Mouse (Mus musculus): ENCODE measurements at regions not wholly inside any gene's neighbourhood (a gene's known extent, or its start where the extent isn't known, plus 50 kb on each side); places are given as distances from the start of the nearest gene placed in this dataset.
A peak's percentile ranks its signal among the peaks of the same experiment; 100 is the strongest.
"Not testable (repeated sequence)": the region's sequence is repeated elsewhere in the genome, so short reads cannot be mapped to it uniquely, and the experiment has no call there.

- Histone ChIP-seq H3K9me3 (replicated peaks; ENCODE audit: control insufficient read depth, low read length, poor library complexity, severe bottlenecking) (no peaks in the 10 kb centered on the region), H3K4me1 (ENCODE audit: control insufficient read depth, insufficient read depth, low read length) (no peaks in the 10 kb centered on the region), H3K27me3 (ENCODE audit: control insufficient read depth, insufficient read depth, low read depth, low read length) (no peaks in the 10 kb centered on the region), H3K36me3 (ENCODE audit: control insufficient read depth, insufficient read depth, low read length) (no peaks in the 10 kb centered on the region), H3K27ac (ENCODE audit: low read length) (no peak overlapping the region), H3K9ac (ENCODE audit: low read depth, low read length) (no peak overlapping the region), H3K4me3 (ENCODE audit: low read depth, low read length) (no peak overlapping the region), H3K4me2 (ENCODE audit: low read length) (no peak overlapping the region)
- WGBS, result 44% methylated on average over 3 of the region's 3 CpGs
- ATAC-seq, result no peak
These were observed 276.6 kb downstream of the Eipr1 start for GRCm38 (mm10) chr12:29028171-29028570.

DNA sequence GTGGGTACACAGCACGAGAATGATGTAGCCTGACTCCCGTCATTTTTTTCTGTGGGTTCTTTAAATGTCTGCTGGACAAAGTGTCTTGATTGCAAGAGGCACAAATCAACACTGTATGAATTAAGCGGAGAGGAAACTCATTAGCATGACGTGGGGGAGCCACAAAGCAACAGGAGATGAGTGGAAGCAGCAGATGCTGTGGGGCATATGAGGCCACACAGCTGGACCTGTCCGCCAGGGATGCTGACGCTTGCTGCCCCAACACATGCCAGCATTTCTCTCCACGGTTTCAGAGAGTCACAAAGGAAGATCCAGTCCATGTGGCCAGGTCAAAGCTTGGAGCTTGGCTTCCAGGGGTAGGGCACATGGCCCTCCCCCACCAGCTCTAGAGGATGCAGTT lies 277.9 kb downstream of the Eipr1 start:
- no peak for ATAC-seq
- WGBS, result 49% methylated on average over 7 of the region's 7 CpGs
- Histone ChIP-seq H3K9me3 (replicated peaks; ENCODE audit: control insufficient read depth, low read length, poor library complexity, severe bottlenecking) (no peaks in the 10 kb centered on the region), H3K4me2 (ENCODE audit: low read length) (no peak overlapping the region), H3K36me3 (ENCODE audit: control insufficient read depth, insufficient read depth, low read length) (no peaks in the 10 kb centered on the region), H3K27ac (ENCODE audit: low read length) (no peak overlapping the region), H3K4me1 (ENCODE audit: control insufficient read depth, insufficient read depth, low read length) (no peaks in the 10 kb centered on the region), H3K9ac (ENCODE audit: low read depth, low read length) (no peak overlapping the region), H3K4me3 (ENCODE audit: low read depth, low read length) (no peak overlapping the region), H3K27me3 (ENCODE audit: control insufficient read depth, insufficient read depth, low read depth, low read length) (no peaks in the 10 kb centered on the region)

- H3K4me3 ChIP-seq (ENCODE audit: low read depth, low read length), result no peak overlapping the region
- H3K4me1 ChIP-seq (ENCODE audit: control insufficient read depth, insufficient read depth, low read length), result peaks cover 17% of the 10 kb centered on the region
- H3K9me3 ChIP-seq (replicated peaks; ENCODE audit: control insufficient read depth, low read length, poor library complexity, severe bottlenecking), result no peaks in the 10 kb centered on the region
- no peak overlapping the region for H3K4me2 ChIP-seq (ENCODE audit: low read length)
- H3K27me3 ChIP-seq (ENCODE audit: control insufficient read depth, insufficient read depth, low read depth, low read length), result no peaks in the 10 kb centered on the region
- H3K36me3 ChIP-seq (ENCODE audit: control insufficient read depth, insufficient read depth, low read length), result no peaks in the 10 kb centered on the region
- no peak for ATAC-seq
- 79% methylated on average over 8 of the region's 8 CpGs for WGBS
- H3K9ac ChIP-seq (ENCODE audit: low read depth, low read length), result no peak overlapping the region
- no peak overlapping the region for H3K27ac ChIP-seq (ENCODE audit: low read length)
These were observed 294.4 kb downstream of the Eipr1 start for GRCm38 (mm10) chr12:29046009-29046408.

DNA sequence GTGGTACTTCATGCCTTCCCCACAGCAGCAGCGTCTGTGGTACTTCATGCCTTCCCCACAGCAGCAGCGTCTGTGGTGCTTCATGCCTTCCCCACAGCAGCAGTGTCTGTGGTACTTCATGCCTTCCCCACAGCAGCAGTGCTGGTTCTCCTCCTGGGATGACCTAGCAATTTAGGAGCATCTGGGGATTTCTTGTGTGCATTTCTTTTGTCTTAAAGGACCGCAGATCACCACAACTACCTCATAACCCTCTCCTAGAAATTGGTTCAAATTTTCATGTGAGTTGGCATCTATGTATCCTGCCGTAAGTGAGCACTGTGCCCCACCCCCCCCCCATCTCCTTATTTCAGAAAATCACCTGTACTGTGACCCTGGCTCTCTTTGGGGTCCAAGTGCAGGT lies 297.0 kb downstream of the Eipr1 start:
- WGBS, result 58% methylated on average over 2 of the region's 4 CpGs
- H3K27me3 ChIP-seq (ENCODE audit: control insufficient read depth, insufficient read depth, low read depth, low read length); H3K36me3 ChIP-seq (ENCODE audit: control insufficient read depth, insufficient read depth, low read length); ATAC-seq; H3K9me3 ChIP-seq (replicated peaks; ENCODE audit: control insufficient read depth, low read length, poor library complexity, severe bottlenecking); H3K4me2 ChIP-seq (ENCODE audit: low read length); H3K4me3 ChIP-seq (ENCODE audit: low read depth, low read length): not testable (repeated sequence)
- Histone ChIP-seq H3K9ac (ENCODE audit: low read depth, low read length) (0 out of 2 replicates have a peak overlapping the region, but pooled peaks have one; percentile 30), H3K27ac (ENCODE audit: low read length) (peak overlapping the region; percentile 73), H3K4me1 (ENCODE audit: control insufficient read depth, insufficient read depth, low read length) (peaks cover 17% of the 10 kb centered on the region)

DNA sequence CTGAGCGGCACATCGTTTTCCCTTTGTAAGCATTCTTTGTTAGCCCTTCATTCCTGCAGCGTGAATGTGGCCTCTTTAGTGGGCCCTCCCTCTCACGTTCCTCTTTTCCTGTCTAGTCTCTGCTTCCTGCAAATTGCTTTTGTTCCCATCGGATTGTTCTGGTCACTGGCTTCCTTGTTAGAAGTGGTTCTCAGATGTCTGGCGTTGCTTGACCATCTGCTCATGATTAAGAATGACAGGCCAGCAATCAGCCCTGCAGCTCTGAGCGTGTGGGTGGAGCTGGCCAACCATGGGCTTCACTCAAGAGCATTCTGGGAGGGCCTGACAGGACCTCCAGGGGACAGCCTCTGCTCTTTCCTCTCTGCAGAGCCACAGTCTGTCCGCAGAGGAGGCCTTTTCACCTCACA lies 297.5 kb downstream of the Eipr1 start:
- WGBS, result 4% methylated on average over 8 of the region's 8 CpGs
- no peak overlapping the region for H3K4me2 ChIP-seq (ENCODE audit: low read length)
- H3K36me3 ChIP-seq (ENCODE audit: control insufficient read depth, insufficient read depth, low read length), result no peaks in the 10 kb centered on the region
- no peaks in the 10 kb centered on the region for H3K27me3 ChIP-seq (ENCODE audit: control insufficient read depth, insufficient read depth, low read depth, low read length)
- peaks cover 17% of the 10 kb centered on the region for H3K4me1 ChIP-seq (ENCODE audit: control insufficient read depth, insufficient read depth, low read length)
- H3K9me3 ChIP-seq (replicated peaks; ENCODE audit: control insufficient read depth, low read length, poor library complexity, severe bottlenecking), result no peaks in the 10 kb centered on the region
- peak; percentile 64; the same call in 1 of the 2 replicates for ATAC-seq
- peak overlapping the region; percentile 26; the same call in 1 of the 2 replicates for H3K9ac ChIP-seq (ENCODE audit: low read depth, low read length)
- H3K4me3 ChIP-seq (ENCODE audit: low read depth, low read length), result no peak overlapping the region
- H3K27ac ChIP-seq (ENCODE audit: low read length), result peak overlapping the region; percentile 73

DNA sequence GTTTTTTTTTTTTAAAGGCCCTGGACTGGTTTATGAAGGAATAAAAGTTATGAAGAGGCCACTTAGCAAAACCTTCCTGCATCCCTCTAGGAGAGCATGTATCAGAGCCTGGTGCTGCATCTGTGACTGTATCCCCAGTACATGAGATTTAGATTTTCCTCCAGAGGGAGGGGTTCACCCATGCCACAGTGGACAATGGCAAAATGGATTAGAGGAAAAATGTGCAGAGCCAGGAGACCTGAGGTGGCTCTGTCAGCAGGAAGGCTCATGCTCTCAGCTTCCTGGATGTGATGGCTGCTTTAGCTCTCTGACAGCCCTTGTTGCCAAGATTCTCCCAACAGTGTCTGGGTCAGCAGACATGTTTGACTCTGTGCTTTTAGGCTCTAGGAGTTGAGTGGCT lies 298.2 kb downstream of the Eipr1 start:
- Histone ChIP-seq H3K4me2 (ENCODE audit: low read length) (no peak overlapping the region), H3K27ac (ENCODE audit: low read length) (no peak overlapping the region)

GRCm38 (mm10) chr12:29050516-29051251 lies 299.1 kb downstream of the Eipr1 start:
- H3K27me3 ChIP-seq (ENCODE audit: control insufficient read depth, insufficient read depth, low read depth, low read length), result no peaks in the 10 kb centered on the region
- H3K9me3 ChIP-seq (replicated peaks; ENCODE audit: control insufficient read depth, low read length, poor library complexity, severe bottlenecking), result no peaks in the 10 kb centered on the region
- peaks cover 17% of the 10 kb centered on the region for H3K4me1 ChIP-seq (ENCODE audit: control insufficient read depth, insufficient read depth, low read length)
- H3K36me3 ChIP-seq (ENCODE audit: control insufficient read depth, insufficient read depth, low read length), result no peaks in the 10 kb centered on the region
- ATAC-seq, result no peak
- H3K9ac ChIP-seq (ENCODE audit: low read depth, low read length), result no peak overlapping the region
- 55% methylated on average over 8 of the region's 8 CpGs for WGBS
- no peak overlapping the region for H3K27ac ChIP-seq (ENCODE audit: low read length)
- no peak overlapping the region for H3K4me3 ChIP-seq (ENCODE audit: low read depth, low read length)
- H3K4me2 ChIP-seq (ENCODE audit: low read length), result no peak overlapping the region

More for the DNA sequence above, 298.2 kb downstream of the Eipr1 start:
- Histone ChIP-seq H3K4me3 (ENCODE audit: low read depth, low read length) (no peak overlapping the region), H3K36me3 (ENCODE audit: control insufficient read depth, insufficient read depth, low read length) (no peaks in the 10 kb centered on the region), H3K4me1 (ENCODE audit: control insufficient read depth, insufficient read depth, low read length) (peaks cover 17% of the 10 kb centered on the region), H3K9me3 (replicated peaks; ENCODE audit: control insufficient read depth, low read length, poor library complexity, severe bottlenecking) (no peaks in the 10 kb centered on the region), H3K9ac (ENCODE audit: low read depth, low read length) (no peak overlapping the region), H3K27me3 (ENCODE audit: control insufficient read depth, insufficient read depth, low read depth, low read length) (no peaks in the 10 kb centered on the region)
- ATAC-seq, result no peak

DNA sequence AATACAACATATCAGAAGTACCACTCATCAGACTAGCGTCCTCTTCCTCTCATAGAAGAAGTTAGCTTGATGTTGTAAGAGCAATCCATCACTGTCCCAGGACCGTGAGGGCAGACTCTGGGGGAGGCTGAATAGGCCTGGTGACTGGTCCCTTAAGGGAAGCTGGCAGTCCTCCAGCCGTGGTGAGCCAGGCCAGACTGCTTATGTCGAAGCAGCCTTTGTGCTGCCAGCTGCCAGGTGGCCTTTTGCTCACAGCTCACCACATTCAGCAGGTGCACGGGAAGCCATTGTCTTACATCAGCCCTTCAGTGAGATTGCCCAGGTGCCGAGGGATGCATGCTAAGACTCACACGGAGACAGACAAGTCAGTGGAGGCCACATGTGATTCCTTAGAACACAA lies 302.8 kb downstream of the Eipr1 start:
- no peak overlapping the region for H3K27ac ChIP-seq (ENCODE audit: low read length)
- H3K27me3 ChIP-seq (ENCODE audit: control insufficient read depth, insufficient read depth, low read depth, low read length), result no peaks in the 10 kb centered on the region
- H3K4me1 ChIP-seq (ENCODE audit: control insufficient read depth, insufficient read depth, low read length), result peaks cover 9% of the 10 kb centered on the region
- H3K36me3 ChIP-seq (ENCODE audit: control insufficient read depth, insufficient read depth, low read length), result no peaks in the 10 kb centered on the region
- H3K9me3 ChIP-seq (replicated peaks; ENCODE audit: control insufficient read depth, low read length, poor library complexity, severe bottlenecking), result no peaks in the 10 kb centered on the region
- WGBS, result 49% methylated on average over 7 of the region's 7 CpGs
- H3K9ac ChIP-seq (ENCODE audit: low read depth, low read length), result no peak overlapping the region
- 0 out of 2 replicates have a peak, but pooled peaks have one; percentile 19 for ATAC-seq
- no peak overlapping the region for H3K4me3 ChIP-seq (ENCODE audit: low read depth, low read length)
- H3K4me2 ChIP-seq (ENCODE audit: low read length), result no peak overlapping the region

DNA sequence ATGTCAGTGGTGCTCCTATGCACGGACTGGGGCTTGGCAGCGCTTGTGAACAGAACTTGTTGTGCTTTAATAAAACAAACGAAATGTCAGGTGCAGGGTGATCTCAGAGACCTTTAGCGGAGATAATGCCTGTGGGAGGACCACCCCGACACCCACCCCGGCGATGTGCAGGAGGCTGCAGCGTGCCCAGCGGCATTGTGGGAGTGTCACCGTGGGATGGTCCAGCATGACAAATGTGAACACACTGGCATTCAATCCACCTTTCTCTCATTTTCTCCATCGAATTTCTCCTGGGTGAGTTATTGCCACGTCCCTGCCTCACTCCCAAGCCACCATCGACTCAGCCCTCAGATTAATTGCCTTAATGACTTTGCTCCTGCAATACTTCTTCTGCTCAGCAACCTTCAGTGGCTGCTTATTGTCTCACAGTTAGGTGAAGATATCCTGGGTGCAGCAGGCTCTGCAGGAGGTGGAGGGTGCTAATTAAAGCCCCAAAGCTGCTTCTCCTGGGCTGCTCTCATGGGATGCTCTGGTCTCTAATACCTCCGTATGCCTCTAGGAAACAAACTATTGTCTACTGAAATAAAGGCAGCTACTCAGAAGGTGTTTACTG lies 310.5 kb downstream of the Eipr1 start:
- no peak for ATAC-seq
- H3K27ac ChIP-seq (ENCODE audit: low read length), result no peak overlapping the region
- WGBS, result 71% methylated on average over 14 of the region's 14 CpGs

More for the DNA sequence above, 310.5 kb downstream of the Eipr1 start:
- Histone ChIP-seq H3K9me3 (replicated peaks; ENCODE audit: control insufficient read depth, low read length, poor library complexity, severe bottlenecking) (no peaks in the 10 kb centered on the region), H3K4me3 (ENCODE audit: low read depth, low read length) (no peak overlapping the region), H3K4me2 (ENCODE audit: low read length) (no peak overlapping the region), H3K4me1 (ENCODE audit: control insufficient read depth, insufficient read depth, low read length) (peaks cover 6% of the 10 kb centered on the region; the same call in 1 of the 2 replicates), H3K27me3 (ENCODE audit: control insufficient read depth, insufficient read depth, low read depth, low read length) (no peaks in the 10 kb centered on the region), H3K36me3 (ENCODE audit: control insufficient read depth, insufficient read depth, low read length) (no peaks in the 10 kb centered on the region), H3K9ac (ENCODE audit: low read depth, low read length) (no peak overlapping the region)

Measured in midbrain, embryonic 16.5 days (tissue).